Mouse (Mus musculus) 3134 (cell line): ENCODE measurements at regions not wholly inside any gene's neighbourhood (a gene's known extent, or its start where the extent isn't known, plus 50 kb on each side); places are given as distances from the start of the nearest gene placed in this dataset.

Experiments used
- DNase-seq: peaks from one replicate; pipeline ENCODE4 v3.0.0-alpha.2; 2011; ENCODE audit warnings: low spot score; ENCODE audit not compliant: insufficient read length; ENCODE audit errors: extremely low read depth

DNA sequence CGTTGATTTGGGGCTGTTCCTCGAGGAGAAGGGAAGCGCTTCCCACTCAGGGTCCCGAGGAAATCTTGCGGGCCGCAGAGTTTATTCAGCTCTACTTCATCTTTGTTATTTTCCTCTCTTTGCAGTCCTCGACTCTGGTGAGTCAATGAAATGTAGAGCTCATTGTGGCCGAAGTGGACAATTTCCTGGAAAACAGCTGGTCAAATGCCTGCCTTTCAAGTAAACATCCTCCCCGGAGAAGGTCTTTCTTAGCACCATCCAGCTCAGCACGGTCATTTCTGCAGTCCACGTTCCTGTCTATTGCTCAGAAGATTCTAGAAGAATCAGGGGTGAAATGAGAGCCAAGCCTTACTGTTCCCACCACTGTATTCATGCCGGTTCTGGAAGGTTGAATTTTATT, 133.0 kb downstream of the Bcas1 start:
- no peak for DNase-seq

DNA sequence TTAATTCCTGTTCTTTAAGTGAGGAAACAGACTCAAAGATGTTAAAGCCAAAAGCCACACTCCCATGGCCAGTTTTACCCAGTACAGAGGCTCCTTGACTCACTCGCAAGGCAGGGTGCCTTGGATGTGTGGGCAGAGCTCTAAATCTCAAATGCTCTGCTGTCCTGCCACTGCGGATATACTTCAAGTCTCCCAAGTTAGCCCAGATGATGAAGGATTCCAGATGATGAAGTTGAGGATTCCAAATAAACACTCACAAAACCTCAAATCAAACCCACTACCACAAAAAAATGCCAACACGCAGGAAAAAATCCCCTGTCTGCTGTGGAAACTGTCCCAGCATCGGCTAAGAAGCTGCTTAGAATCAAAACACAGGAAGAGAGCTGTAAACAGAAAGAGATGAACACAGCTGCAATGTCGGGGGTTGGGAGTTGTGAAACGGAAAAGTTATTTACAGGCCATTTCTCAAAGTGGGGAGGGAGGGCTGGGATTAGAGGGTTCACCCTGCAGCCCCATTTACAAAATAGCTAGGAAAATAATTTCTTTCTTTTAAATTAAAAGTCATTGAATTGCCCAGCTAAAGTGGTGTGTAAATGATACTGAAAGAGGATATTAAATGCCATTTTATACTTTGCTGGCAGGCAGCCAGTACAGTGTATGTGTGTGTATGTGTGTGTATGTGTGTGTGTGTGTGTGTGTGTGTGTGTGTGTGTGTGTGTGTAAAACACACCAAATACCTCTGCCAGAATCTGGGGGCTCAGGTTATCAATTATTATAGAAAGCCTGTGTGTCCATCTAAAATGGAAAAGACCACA, 135.6 kb downstream of the Bcas1 start:
- no peak for DNase-seq

DNA sequence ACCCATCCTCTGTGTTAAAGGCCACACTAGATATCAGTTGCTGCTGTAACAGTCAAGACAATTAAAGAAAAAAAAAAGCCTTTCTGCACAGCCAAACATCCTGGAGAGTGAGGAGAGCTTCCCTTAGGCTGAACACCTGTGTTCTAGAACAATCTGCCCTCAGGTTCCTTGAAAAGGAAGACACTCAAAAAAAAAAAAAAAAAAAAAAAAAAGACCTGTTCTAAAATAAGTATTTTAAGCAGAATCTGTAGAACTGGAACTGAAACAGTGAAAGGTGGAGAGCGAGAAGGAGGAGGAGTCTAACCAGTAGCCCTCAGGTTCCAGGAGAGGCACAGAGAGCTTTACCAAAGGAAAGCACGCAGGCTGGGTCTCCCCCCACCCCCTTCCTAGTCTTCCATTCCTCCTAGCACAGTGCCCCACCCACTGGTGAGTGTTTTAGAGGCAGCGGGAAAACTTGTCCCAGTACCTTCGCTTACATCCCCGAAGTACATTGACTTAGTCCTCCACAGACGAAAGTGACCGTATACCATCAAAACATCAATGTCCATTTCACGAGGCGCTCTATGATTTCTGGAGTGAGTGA, 138.2 kb downstream of the Bcas1 start:
- no peak for DNase-seq

DNA sequence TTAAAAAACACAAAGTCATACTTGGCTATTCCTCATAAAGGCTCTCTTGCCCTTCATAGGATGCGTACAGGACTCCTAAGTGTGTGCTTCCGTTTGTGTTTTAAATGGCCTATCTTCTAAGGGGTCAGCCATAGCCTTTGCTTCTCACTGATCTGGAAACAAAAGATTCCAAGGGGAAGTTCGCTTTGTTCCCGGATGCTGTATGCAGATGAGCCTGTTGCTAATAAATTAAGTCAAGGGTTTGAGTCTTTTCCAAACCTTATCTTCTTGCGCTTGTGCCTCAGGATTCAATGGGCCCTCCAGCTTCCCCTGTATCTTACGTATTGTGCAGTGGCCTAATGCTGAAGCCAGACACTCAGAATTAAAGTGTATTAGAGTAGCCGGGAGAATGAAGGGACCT, 138.9 kb downstream of the Bcas1 start:
- no peak for DNase-seq

DNA sequence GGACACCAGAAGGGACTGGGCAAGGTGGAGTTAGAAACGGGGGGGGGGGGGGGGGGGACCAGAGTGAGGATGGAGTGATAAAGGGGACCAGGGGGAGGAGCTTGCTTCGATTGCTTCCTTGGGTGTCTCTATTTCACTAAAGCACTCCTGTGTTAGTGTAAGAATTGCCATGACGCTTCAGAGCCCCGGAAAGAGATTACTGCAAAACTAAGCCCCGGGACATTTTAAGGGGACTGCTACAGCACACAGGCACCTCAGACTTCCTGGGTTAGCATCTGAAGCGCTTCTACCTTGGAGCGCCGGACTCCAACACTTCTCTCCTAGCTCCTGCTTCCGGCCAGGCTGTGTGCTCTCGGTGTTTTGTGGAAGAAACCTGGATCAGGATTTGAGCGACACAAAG, 139.4 kb downstream of the Bcas1 start:
- DNase-seq, result no peak

DNA sequence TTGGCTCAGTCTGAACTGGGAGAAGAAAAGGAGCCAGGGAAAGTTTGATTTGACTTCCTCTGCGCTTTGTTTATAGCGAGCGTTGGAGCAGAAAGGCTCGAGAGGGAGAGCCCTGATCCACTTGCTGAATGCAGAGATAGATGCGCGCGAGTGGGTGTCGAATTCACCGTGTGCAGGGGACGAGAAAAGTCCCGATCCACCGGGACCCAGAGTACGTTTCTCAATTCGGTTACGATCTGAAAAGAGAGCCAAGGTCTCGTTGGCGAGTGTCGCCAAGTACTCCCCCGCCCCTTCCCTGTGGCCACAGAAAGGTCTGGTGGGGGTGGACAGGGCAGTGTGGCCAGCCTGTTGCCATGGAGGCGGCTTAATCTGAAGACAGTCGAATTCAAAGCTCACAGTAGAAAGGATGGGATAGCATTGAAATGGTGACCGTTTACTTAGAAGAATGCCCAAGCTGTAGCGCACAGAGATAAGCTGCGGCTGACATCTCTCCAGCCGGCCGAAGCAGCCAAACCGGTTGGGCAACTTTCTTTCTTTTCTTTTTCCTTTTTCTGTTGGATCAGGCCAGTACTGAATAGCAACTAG, 139.5 kb upstream of the Zfp217 start:
- DNase-seq, result no peak

DNA sequence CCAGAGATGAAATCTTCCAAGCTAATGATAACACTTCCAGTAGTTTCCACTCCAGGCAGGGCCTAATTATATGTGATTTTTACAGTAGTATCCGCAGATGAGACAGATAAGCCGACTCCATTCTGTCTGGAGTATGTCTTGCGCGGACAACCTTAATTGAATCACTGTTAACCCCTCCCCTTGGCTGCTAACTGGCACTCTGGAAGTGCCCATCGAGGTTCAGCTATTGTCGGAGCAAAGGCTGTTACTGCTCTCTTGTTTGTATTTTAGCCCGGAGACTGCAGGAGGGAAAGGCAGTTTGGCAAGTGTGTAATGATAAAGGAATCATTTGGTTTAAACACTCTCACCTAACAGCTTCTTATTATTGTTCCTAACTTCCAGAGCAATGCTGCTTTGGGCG, 138.9 kb upstream of the Zfp217 start:
- DNase-seq, result no peak

DNA sequence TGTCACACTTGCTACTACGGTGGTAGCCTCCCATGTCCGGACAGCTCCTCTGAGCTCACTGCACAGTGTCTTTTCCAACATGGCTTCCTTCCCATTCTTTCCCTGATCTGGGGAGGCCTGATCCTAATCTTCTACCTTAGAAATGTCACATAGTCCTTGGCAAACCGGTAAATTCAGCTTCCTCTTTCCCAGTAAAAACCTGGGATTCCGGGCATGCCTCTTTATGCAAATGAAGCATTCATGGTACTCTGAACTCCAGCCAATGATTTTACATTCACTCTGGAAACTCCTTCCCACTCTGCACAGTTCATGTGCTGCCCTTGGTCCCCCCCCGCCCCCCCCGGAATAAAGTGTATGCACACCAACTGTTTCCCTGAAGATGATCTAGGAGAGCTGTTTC, 134.6 kb upstream of the Zfp217 start:
- DNase-seq, result no peak

DNA sequence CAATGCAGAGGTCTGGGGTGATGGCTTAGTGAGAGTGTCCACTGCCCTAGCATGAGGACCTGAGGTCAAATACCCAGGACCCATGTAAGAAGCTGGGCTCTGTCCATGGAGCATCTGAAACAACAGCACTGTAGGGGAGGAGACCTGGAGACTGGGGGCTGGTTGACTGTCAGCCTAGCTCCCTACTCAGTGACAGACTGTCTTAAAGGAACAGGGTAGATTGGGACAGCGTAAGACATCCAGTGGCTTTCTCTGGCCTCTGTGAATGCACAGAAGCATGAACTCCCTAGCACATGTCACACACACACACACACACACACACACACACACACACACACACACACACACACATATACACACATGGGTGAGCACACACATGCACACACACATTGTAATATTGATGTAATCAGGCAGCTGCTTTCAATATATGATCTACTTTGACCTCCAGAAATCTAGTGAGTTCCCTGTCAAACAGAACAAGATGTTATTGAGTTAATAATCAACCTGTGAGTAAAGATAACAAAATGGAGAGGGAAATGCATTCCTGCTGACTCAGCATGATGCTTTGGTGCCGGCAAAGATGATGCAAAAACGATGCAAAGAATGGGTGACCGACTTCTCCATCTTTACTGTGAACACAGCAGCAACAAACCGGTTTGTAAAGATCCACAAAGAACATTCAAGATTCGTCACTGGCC, 133.6 kb upstream of the Zfp217 start:
- DNase-seq, result no peak

DNA sequence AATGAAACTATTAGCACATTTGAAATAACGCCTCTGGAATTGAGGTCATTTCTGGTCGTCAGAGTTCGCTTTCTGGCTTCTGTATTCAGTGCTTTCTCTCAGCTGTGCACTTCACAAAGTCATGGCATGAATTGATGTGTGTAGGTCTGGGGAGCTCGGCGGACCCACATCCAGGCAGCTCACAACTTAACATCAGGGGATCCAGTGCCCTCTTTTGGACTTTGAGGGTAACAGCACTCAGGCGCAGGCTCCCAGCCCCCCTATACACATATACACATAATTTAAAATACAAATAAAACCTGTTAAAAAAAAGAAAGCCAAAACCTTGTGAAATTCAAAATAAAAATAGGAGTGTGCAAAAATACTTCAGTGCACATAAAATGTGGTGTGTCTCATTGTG, 132.8 kb upstream of the Zfp217 start:
- no peak for DNase-seq

DNA sequence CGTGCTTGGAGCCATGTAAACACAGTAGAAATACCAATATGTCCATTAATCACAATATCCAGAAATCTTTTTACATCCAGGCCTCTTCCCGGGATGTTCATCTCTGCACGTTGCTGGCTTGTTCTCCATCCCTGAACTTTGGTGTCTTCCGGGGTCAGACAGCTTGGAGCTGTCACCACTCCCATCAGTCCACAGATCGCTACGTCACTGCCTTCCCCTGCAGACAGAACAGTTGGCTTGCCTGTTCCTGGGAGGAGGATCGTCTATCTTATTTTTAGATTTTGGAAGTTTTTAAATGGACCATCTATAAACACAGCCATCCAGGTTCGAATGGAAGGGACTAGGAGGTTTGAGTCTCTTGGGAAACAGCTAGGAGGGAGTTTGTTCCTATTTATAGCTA, 130.0 kb upstream of the Zfp217 start:
- no peak for DNase-seq

DNA sequence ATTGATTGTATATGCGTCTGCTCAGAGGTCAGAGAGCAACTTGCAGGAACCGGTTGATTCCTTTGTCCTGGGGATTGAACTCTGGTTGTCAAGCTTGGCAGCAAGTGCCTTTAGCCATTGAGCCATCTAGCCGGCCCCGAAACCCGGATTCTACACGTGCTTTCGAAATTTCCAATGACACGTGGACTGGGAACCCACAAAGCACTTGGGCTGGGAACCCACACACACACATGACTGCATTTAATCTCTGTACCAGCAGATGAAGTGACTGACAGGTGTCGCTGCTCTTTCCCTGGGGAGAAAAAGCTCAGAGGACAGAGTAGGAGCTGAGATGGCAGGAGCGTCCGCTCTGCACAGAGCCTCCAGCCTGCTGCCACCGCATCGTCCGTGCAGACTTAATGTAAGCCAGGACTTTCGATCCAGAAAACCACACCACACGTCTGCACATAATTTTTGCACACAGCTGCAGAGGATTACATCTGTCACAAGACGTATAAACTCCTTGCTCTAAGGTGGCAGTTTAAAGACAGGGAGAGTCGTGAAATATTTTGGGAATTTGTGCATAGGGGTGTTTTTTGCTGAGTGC, 129.4 kb upstream of the Zfp217 start:
- no peak for DNase-seq

DNA sequence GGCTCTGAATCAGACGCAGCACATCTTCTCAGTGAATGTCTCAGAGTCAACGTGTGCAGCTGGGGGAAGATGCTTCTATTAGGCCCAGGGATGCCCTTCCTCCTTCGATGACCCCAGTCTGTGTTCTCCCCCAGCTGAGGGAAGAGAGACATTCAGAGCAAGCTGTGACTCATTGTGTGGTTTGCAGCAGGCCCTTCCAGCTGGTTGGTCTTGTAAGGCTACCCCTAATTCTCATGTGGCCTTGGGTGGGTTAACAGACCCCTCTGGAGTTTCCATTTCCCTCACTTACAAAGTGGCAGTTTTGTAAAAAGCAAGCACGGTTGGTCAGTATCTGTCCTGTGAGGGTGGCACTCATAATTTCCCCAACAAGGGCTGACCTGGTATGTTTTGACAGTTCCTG, 127.8 kb upstream of the Zfp217 start:
- DNase-seq, result peak; percentile 31

DNA sequence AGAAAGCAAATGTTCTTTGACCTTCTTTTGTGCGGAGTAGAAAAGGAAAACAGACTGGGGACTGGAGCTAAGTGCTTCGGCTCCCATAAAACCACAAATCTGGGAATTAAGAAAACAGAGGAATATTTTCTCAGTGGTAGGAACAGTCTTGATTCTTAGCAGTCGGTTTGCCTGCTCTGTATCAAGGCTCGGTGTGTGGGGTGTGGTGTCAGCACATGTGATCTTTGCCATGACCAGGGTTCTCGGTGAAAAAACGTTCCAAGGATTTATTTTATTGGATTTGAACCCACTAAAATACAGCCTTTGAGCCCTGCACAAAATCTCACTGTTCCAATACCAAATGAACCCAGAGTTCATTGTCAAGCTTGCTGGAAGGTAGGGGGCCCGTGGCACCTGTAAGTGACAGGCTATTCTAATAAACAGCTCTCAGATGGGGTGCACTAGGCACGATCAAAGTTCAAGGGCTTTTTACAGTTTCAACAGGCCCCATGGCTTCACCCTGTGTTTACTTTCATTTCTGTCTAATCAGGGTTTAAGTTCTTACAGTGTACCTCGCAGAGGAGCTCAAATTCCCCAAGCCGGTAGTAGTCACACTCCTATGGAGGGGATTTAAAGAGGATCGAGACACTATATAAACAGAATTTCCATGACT, 122.1 kb upstream of the Zfp217 start:
- no peak for DNase-seq

DNA sequence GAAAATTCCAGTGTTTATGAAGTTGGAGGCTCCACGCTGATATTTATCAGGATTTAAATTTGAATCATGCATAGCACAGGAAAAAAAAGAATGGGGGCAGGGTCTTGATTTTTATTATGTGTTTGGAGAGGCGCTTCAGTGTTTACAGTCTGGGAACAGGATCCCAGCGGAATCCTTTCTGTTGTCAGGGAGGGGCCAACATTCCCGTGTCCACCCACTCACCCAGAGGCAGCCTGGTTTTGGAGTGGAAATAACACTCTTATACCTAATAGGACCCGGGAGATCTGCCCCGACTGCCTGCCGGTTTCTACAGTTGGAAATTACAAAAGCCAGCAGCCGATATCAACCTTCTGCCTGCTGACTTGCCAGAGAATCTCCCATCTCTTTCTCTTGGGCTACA, 120.2 kb upstream of the Zfp217 start:
- no peak for DNase-seq

DNA sequence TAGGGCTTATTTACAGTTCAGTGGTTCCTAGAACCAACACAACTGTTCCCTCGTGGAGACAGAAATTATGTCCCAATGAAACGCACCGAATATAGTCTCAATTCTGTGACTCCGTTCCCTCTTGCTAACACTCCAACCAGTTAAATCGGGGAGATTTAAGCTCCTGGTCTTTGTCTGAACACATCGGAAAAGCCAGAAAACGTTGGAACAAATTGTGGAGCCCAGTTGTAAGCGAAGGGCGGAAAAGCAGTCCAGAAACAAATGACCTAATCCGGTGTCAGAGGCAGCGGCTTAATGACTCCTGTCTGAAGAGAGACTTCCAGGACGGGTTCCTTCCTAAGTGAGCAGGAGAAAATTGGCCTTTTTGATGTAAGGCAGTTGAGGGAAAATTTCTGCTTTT, 119.2 kb upstream of the Zfp217 start:
- no peak for DNase-seq

DNA sequence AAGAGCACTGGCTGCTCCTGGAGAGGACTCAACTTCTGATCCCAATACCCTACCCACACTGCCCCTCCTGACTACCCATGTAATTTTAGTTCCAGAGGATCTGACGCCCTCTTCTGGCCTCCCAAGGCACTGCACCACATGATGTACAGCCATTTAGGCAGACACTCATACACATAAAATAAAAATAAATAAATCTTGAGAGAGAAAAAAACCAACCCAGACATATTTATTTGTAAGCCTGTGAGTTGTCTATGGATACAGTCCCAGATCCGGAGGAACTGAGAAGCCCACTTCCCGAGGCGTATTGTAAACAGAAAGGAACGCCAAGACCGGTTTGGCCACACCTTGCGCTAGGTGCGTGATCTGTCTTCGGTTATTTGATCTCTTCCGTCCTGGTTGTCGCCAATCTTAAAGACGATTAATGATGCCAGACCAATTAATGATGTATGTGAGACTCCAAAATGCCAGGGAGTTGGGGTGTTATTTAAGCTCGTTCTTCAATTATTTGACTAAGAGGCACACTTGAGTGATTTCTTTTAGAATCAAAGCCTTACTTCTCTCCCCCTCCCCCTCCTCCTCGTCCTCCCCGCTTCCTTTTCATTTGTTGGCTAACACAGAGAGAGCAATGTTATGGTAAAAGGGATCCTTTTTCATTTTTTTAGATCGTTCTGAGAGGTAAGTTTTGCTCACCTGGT, 118.7 kb upstream of the Zfp217 start:
- no peak for DNase-seq

DNA sequence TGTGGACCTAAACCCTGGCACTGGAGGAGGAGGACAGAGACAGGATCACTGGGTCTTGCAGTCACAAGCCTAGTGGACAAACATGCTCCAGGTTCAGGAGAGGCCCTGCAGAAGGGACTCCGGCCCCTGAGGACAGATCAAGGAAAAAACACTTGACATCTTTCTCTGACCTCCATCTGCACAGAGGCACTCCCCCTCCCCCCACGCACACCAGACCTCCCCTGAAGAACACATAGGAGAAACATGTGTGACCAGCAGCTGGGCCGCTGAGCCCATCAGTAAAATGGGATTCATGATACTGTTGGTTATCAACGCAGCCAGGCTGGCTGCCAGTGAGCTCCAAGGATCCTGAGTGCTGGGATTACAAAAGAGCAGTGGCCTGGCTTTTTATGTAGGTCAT, 115.7 kb upstream of the Zfp217 start:
- no peak for DNase-seq

DNA sequence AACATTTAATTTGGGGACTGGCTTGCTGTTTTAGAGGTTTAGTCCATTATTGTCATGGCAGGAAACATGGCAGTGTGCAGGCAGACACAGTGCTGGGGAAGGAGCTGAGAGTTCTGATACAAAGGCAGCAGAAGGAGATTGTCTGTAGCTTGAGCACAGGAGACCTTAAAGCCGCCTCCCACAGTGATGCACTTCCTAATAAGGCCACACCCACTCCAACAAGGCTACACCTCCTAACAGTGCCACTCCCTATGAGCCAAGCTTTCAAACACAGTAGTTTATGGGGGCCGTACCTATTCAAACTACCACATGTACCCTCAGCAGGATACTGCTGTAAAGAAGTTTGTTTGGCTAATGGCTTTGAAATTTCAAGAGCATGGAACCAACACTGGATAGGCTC, 113.3 kb upstream of the Zfp217 start:
- no peak for DNase-seq
